Mouse (Mus musculus): ENCODE results near the gene Scd1. TPM values are rescaled to one million over a fixed set of nuclear protein-coding genes. Genes with fewer than 3 reads are reported as not detected.

The Scd1 gene
- polyA plus RNA-seq, 1 experiment from 2014 or later = 1.3 TPM

DNA sequence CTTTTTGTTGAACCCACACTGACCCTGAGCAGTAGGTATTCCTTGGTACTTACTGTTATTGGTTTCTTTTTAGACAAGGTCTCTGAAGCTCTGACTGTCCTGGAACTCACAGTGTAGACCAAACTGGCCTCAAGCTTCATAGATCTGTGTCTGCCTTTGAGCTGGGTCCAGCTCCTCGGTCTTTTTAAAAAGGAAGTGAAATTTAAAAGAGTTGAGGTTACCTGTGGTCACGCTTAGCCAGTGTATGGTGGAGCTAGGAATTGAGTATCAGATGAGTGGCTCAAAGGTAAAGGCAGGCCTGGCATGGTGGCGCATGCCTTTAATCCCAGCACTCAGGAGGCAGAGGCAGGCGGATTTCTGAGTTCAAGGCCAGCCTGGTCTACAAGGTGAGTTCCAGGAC, 916 bp upstream of the Scd1 start:
- peak overlapping the region; percentile 19; the same call in 1 of the 2 replicates for H3K9ac ChIP-seq (ENCODE audit: low read length)
- peak overlapping the region; percentile 46 for H3K4me3 ChIP-seq (ENCODE audit: low read depth, low read length)
- DNase-seq (ENCODE audit: low spot score) = no peak
- H3K36me3 ChIP-seq (ENCODE audit: control insufficient read depth, insufficient read depth, low read length) = no peaks in the 10 kb centered on the region
- no peaks in the 10 kb centered on the region for H3K27me3 ChIP-seq (ENCODE audit: control insufficient read depth, insufficient read depth, low read length)
- 69% methylated on average over 4 of the region's 4 CpGs for WGBS
- no peak for ATAC-seq (ENCODE audit: low FRiP score, low TSS enrichment)
- no peak overlapping the region for H3K27ac ChIP-seq (replicated peaks)
- TF ChIP-seq EP300 (optimal IDR thresholded peaks at IDR 0.05) = no peak
- no peak for TF ChIP-seq CTCF (IDR thresholded peaks at IDR 0.05; ENCODE audit: low read depth)
- H3K9me3 ChIP-seq (ENCODE audit: control insufficient read depth, low read length) = no peaks in the 10 kb centered on the region
- peak overlapping the region; percentile 73 for H3K4me2 ChIP-seq (replicated peaks; ENCODE audit: low read depth)
- no peaks in the 10 kb centered on the region for H3K4me1 ChIP-seq (replicated peaks; ENCODE audit: control insufficient read depth, insufficient read depth)

DNA sequence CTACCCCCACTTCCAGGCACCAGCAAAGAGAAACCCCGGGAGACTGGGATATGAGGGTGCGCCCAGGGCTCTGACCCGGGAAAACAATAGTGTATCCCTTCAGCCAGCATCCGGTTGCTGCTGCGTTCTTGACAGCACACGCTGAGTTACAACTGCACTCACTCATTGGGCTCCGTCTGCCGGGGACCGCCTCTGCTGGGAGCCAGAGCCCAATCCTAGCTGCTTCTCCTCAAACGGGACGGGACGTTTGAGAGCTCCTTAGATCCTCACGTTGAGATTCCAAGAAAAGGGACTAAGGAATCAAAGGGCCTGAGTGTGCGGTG, 505 bp upstream of the Scd1 start:
- under 1% methylated on average over 14 of the region's 14 CpGs for WGBS
- peak; percentile 77; the same call in 1 of the 2 replicates for ATAC-seq (ENCODE audit: low FRiP score, low TSS enrichment)
- H3K36me3 ChIP-seq (ENCODE audit: control insufficient read depth, insufficient read depth, low read length) = no peaks in the 10 kb centered on the region
- peak overlapping the region; percentile 73 for H3K4me2 ChIP-seq (replicated peaks; ENCODE audit: low read depth)
- H3K4me3 ChIP-seq (ENCODE audit: low read depth, low read length) = peak overlapping the region; percentile 46
- TF ChIP-seq EP300 (optimal IDR thresholded peaks at IDR 0.05) (no peak), CTCF (IDR thresholded peaks at IDR 0.05; ENCODE audit: low read depth) (no peak)
- H3K9ac ChIP-seq (ENCODE audit: low read length) = peak overlapping the region; percentile 19
- no peaks in the 10 kb centered on the region for H3K4me1 ChIP-seq (replicated peaks; ENCODE audit: control insufficient read depth, insufficient read depth)
- peak overlapping the region; percentile 49; the same call in 1 of the 2 replicates for H3K27ac ChIP-seq (replicated peaks)
- no peaks in the 10 kb centered on the region for H3K27me3 ChIP-seq (ENCODE audit: control insufficient read depth, insufficient read depth, low read length)
- H3K9me3 ChIP-seq (ENCODE audit: control insufficient read depth, low read length) = no peaks in the 10 kb centered on the region
- DNase-seq (ENCODE audit: low spot score) = peak; percentile 53

DNA sequence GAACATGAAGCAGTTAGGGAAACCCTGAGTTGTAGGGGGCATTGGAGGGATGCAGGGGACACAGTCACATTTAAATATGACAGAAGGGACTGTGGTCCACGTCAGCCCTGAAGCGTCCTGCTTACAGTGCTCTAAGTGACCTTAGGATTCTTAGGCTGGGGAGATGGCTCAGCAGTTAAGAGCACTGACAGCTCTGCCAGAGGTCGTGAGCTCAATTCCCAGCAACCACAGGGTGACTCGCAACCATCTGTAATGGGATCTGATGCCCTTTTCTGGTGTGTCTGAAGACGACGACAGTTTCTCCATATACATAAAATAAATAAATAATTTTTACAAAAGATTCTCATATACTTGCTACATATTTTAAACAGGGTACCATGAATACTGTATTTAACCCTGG, 4.1 kb downstream of the Scd1 start:
- DNase-seq (ENCODE audit: low spot score) (no peak), ATAC-seq (ENCODE audit: low FRiP score, low TSS enrichment) (no peak)
- no peaks in the 10 kb centered on the region for H3K9me3 ChIP-seq (ENCODE audit: control insufficient read depth, low read length)
- no peak overlapping the region for H3K9ac ChIP-seq (ENCODE audit: low read length)
- H3K36me3 ChIP-seq (ENCODE audit: control insufficient read depth, insufficient read depth, low read length) = no peaks in the 10 kb centered on the region
- H3K27ac ChIP-seq (replicated peaks) = no peak overlapping the region
- WGBS = 80% methylated on average over 6 of the region's 6 CpGs
- no peak overlapping the region for H3K4me2 ChIP-seq (replicated peaks; ENCODE audit: low read depth)
- no peaks in the 10 kb centered on the region for H3K27me3 ChIP-seq (ENCODE audit: control insufficient read depth, insufficient read depth, low read length)
- H3K4me3 ChIP-seq (ENCODE audit: low read depth, low read length) = no peak overlapping the region
- TF ChIP-seq CTCF (IDR thresholded peaks at IDR 0.05; ENCODE audit: low read depth) (no peak), EP300 (optimal IDR thresholded peaks at IDR 0.05) (no peak)
- H3K4me1 ChIP-seq (replicated peaks; ENCODE audit: control insufficient read depth, insufficient read depth) = no peaks in the 10 kb centered on the region

DNA sequence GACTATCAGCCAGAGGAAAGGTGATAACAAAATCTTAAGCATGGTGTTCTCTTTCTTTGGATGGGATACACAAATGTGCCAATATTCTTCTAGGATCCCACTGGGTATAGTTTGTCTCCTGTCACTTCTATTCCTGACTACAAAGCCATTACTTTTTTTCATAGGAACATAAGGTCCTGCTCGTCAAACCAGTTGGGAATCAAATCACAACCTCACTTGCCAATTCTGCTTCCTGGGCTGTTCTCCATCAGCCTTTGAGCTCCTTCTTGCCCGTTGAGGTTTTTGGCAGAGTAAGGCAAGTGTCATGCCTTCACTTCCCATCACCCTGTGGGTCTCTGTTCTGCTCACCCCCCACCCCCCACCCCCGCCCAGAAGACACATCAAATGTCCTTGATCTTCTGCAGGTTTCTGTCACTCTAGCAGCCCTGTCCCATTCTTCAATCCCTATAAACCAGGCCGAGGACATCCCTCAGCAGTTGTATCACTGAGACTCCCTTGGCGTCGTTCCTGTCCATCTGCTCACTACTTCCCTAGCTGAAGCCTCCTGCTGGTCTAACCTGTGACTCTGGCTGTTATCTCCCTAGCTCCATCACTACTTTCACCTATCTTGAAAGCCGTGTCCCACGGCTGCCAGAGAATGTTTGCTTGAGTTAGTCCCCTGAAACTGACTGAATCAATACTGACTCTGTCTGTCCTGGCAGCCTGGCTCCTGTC, 7.0 kb downstream of the Scd1 start:
- H3K9ac ChIP-seq (ENCODE audit: low read length) = no peak overlapping the region
- 75% methylated on average over 8 of the region's 8 CpGs for WGBS
- no peaks in the 10 kb centered on the region for H3K27me3 ChIP-seq (ENCODE audit: control insufficient read depth, insufficient read depth, low read length)
- H3K9me3 ChIP-seq (ENCODE audit: control insufficient read depth, low read length) = no peaks in the 10 kb centered on the region
- ATAC-seq (ENCODE audit: low FRiP score, low TSS enrichment) (no peak), DNase-seq (ENCODE audit: low spot score) (no peak)
- H3K4me3 ChIP-seq (ENCODE audit: low read depth, low read length) = no peak overlapping the region
- TF ChIP-seq CTCF (IDR thresholded peaks at IDR 0.05; ENCODE audit: low read depth) (no peak), EP300 (optimal IDR thresholded peaks at IDR 0.05) (no peak)
- H3K27ac ChIP-seq (replicated peaks) = no peak overlapping the region
- H3K36me3 ChIP-seq (ENCODE audit: control insufficient read depth, insufficient read depth, low read length) = no peaks in the 10 kb centered on the region
- no peak overlapping the region for H3K4me2 ChIP-seq (replicated peaks; ENCODE audit: low read depth)
- H3K4me1 ChIP-seq (replicated peaks; ENCODE audit: control insufficient read depth, insufficient read depth) = no peaks in the 10 kb centered on the region

DNA sequence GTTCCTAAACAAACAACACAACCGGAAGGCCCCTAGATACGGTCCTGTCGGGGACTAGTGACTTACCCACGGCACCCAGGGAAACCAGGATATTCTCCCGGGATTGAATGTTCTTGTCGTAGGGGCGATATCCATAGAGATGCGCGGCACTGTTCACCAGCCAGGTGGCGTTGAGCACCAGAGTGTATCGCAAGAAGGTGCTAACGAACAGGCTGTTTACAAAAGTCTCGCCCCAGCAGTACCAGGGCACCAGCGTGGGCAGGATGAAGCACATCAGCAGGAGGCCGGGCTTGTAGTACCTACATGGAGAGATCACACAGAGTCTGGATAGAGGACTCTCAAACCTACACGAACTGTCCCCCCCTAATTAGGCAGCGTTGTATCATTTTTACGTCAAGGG, 7.6 kb downstream of the Scd1 start:
- H3K4me3 ChIP-seq (ENCODE audit: low read depth, low read length) = no peak overlapping the region
- WGBS = 88% methylated on average over 18 of the region's 18 CpGs
- DNase-seq (ENCODE audit: low spot score) (no peak), ATAC-seq (ENCODE audit: low FRiP score, low TSS enrichment) (no peak)
- H3K4me2 ChIP-seq (replicated peaks; ENCODE audit: low read depth) = no peak overlapping the region
- no peak for TF ChIP-seq EP300 (optimal IDR thresholded peaks at IDR 0.05)
- TF ChIP-seq CTCF (IDR thresholded peaks at IDR 0.05; ENCODE audit: low read depth) = no peak
- no peaks in the 10 kb centered on the region for H3K27me3 ChIP-seq (ENCODE audit: control insufficient read depth, insufficient read depth, low read length)
- H3K4me1 ChIP-seq (replicated peaks; ENCODE audit: control insufficient read depth, insufficient read depth) = no peaks in the 10 kb centered on the region
- no peak overlapping the region for H3K9ac ChIP-seq (ENCODE audit: low read length)
- H3K36me3 ChIP-seq (ENCODE audit: control insufficient read depth, insufficient read depth, low read length) = no peaks in the 10 kb centered on the region
- H3K27ac ChIP-seq (replicated peaks) = no peak overlapping the region
- H3K9me3 ChIP-seq (ENCODE audit: control insufficient read depth, low read length) = no peaks in the 10 kb centered on the region

DNA sequence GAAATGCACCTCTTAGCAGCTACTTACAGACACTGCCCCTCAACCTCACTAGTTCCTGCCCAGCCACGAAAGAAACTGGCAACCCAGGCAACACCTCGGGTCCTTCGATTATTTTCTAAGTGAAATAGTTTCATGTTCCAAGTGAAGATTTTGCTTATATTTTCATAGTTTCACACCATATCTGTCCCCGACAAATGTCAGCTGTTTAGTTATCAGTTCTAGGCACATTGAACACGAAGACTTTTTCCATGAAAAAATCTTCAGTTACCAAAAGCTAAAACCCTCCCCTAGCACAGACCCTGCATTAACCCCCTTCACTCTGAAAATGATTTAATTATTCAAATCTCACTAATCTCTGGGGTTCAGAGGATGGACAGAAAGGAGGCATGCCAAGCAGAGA, 10.9 kb downstream of the Scd1 start:
- Histone ChIP-seq H3K4me1 (replicated peaks; ENCODE audit: control insufficient read depth, insufficient read depth) (no peaks in the 10 kb centered on the region), H3K9ac (ENCODE audit: low read length) (no peak overlapping the region), H3K36me3 (ENCODE audit: control insufficient read depth, insufficient read depth, low read length) (no peaks in the 10 kb centered on the region), H3K27ac (replicated peaks) (no peak overlapping the region), H3K27me3 (ENCODE audit: control insufficient read depth, insufficient read depth, low read length) (no peaks in the 10 kb centered on the region), H3K4me2 (replicated peaks; ENCODE audit: low read depth) (no peak overlapping the region), H3K9me3 (ENCODE audit: control insufficient read depth, low read length) (no peaks in the 10 kb centered on the region), H3K4me3 (ENCODE audit: low read depth, low read length) (no peak overlapping the region)
- no peak for ATAC-seq (ENCODE audit: low FRiP score, low TSS enrichment)
- DNase-seq (ENCODE audit: low spot score) = no peak
- WGBS = 81% methylated on average over 5 of the region's 5 CpGs
- TF ChIP-seq EP300 (optimal IDR thresholded peaks at IDR 0.05) (no peak), CTCF (IDR thresholded peaks at IDR 0.05; ENCODE audit: low read depth) (no peak)

All from stomach, postnatal 0 days (tissue).